Mouse (Mus musculus): ENCODE results near the gene Ncoa3. TPM values are rescaled to one million over a fixed set of nuclear protein-coding genes. Genes with fewer than 3 reads are reported as not detected.

Ncoa3 gene
- polyA plus RNA-seq, 1 experiment from 2014 or later: 20.4 TPM

Other genes with a start within 250 kb of the Ncoa3 start
- 38.8 and 46.7 TPM in 2 replicates for gene Zmynd8, start 93.6 kb upstream of the Ncoa3 start, polyA plus RNA-seq (2015; fragmentation: Nextera tagmentation; extraction: Ambion mirVana)
- 9.4 and 12.6 TPM in 2 replicates for gene Sulf2, start 163.0 kb downstream of the Ncoa3 start, polyA plus RNA-seq (2015; fragmentation: Nextera tagmentation; extraction: Ambion mirVana)